Mouse (Mus musculus) activated CD4-positive, CD25-positive, alpha-beta regulatory T cell, adult 9 weeks (primary cell): Measurements from ENCODE around the gene Dnph1. TPM values are rescaled to one million over a fixed set of nuclear protein-coding genes. Genes with fewer than 3 reads are reported as not detected.

ENCODE experiments used
- polyA plus RNA-seq: library from polyadenylated mRNA; unstranded; fragments of 100-300 nt; shearing (Covaris generic); gene quantifications from one replicate; pipeline ENCODE4 v1.2.1, GENCODE M21; 2017

Gene Dnph1
- 8.3 TPM for polyA plus RNA-seq

DNA sequence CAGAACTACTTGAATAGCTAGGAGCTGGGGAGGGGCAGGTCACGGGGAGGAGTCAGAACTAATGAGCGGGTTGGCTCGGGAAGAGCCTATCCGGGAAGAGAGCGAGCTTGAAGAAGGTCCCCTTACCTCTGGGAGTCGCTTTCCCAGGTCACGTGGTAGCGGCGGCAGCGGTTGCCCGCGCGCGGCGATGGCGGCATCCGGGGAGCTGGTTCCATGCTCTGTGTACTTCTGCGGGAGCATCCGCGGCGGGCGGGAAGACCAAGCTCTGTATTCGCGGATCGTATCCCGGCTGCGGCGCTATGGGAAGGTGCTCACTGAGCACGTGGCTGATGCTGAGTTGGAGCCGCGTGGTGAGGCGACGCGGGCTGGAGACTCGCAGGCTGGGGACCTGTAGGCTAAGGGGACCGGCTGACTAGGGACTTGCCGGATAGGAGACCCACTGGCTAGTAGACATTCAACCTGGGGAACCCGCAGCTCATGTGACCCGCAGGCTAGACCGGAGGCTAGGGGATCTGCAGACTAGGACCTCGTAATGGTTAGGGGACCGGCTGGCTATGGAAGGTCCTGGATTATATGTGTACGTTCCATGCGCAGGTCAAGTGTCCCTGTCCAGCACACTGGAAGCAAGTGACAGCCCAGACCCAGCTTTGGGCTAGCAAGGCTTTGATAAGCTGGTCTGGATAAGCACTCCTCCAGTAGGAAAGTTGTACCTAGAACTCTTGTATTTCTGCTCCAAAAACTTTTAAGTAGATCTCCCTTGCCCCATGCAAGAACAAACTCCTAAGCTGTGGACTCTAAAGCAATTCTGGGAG, at the start of gene Dnph1:
Gene Dnph1, plus strand, starts transcription at position 89 of the 812 bp plus-strand sequence.

GRCm38 (mm10) chr17:46487431-46487830, 9.1 kb upstream of the Dnph1 start, which contains the start of gene Ttbk1:
Ttbk1 (minus strand) TSS chr17:46487675.

DNA sequence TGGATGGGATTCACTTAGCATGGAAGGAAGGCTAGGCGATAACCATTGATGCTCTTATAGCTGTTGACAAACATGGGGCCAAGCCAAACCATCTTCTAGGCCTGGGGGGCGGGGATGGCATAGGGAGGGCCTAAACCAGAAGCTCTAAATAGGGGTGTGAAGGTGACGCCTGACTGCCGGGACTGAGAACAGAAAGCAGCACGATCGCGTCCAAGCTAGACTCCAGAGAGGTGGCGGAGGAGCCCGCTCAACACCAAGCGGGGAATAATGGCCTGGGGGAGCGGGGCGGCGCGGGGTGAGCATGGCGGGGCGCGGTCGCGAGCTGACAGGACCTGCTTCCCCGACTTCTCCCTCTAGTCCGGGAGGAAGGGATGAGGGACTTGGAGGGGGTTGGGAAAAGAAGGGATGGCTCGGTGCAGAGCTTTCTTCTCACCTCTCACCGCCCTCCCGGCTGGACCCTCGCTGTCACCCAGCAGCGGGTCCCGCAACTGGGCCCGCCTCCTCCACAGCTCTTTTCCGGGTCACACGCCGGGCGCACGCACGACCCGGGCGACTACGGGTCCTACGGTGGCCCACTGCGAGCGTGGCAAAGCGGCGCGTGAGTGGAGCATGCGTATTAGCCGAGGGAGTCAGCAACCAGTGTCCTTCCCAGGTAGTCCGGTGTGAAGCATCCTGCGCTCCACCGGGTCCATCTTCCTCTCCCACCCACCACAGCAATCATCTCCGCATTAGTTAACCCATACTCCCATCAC, 49.5 kb downstream of the Dnph1 start, which contains the start of gene Cul9:
Gene Cul9, minus strand, starts transcription at position 576 of the 752 bp plus-strand sequence.

Other genes with a start within 250 kb of the Dnph1 start
- gene Polr1c, start 248.7 kb upstream of the Dnph1 start, polyA plus RNA-seq: 72.9 TPM
- gene Yipf3, start 248.6 kb upstream of the Dnph1 start, polyA plus RNA-seq: 188 TPM
- 0.13 TPM for gene Lrrc73, start 243.2 kb upstream of the Dnph1 start, polyA plus RNA-seq
- 29.3 TPM for gene Tjap1, start 213.7 kb upstream of the Dnph1 start, polyA plus RNA-seq
- not detected for gene Dlk2, start 199.3 kb upstream of the Dnph1 start, polyA plus RNA-seq
- gene Abcc10, start 168.4 kb upstream of the Dnph1 start, polyA plus RNA-seq: 8.0 TPM
- gene Zfp318, start 113.0 kb upstream of the Dnph1 start, polyA plus RNA-seq: 1.1 TPM
- not detected for gene Crip3, start 67.8 kb upstream of the Dnph1 start, polyA plus RNA-seq
- not detected for gene Slc22a7, start 58.3 kb upstream of the Dnph1 start, polyA plus RNA-seq
- gene Ttbk1, start 9.0 kb upstream of the Dnph1 start, polyA plus RNA-seq: 0.15 TPM
- gene Cul9, start 49.7 kb downstream of the Dnph1 start, polyA plus RNA-seq: 9.2 TPM
- gene Srf, start 59.5 kb downstream of the Dnph1 start, polyA plus RNA-seq: 4.5 TPM
- not detected for gene Ptk7, start 132.8 kb downstream of the Dnph1 start, polyA plus RNA-seq
- gene Klc4, start 149.3 kb downstream of the Dnph1 start, polyA plus RNA-seq: 27.1 TPM
- 62.4 TPM for gene Mrpl2, start 149.5 kb downstream of the Dnph1 start, polyA plus RNA-seq
- 12.7 TPM for gene Cul7, start 153.6 kb downstream of the Dnph1 start, polyA plus RNA-seq
- 69.6 TPM for gene Rrp36, start 177.6 kb downstream of the Dnph1 start, polyA plus RNA-seq
- 184 TPM for gene Mea1, start 182.1 kb downstream of the Dnph1 start, polyA plus RNA-seq
- 82.1 TPM for gene Klhdc3, start 184.2 kb downstream of the Dnph1 start, polyA plus RNA-seq
- 57.8 TPM for gene Ppp2r5d, start 208.4 kb downstream of the Dnph1 start, polyA plus RNA-seq
- gene Pex6, start 214.8 kb downstream of the Dnph1 start, polyA plus RNA-seq: 3.1 TPM
- 0.27 TPM for gene Gnmt, start 232.5 kb downstream of the Dnph1 start, polyA plus RNA-seq